Mouse (Mus musculus): ENCODE measurements around the gene Ttc37. TPM values are rescaled to one million over a fixed set of nuclear protein-coding genes. Genes with fewer than 3 reads are reported as not detected.

The Ttc37 gene
- 9.1 TPM for polyA plus RNA-seq (2014; fragmentation: Illumina TruSeq; extraction: RNeasy Lipid Tissue Mini Kit (QIAGEN cat#74804); ENCODE audit: low read depth, low replicate concordance)

DNA sequence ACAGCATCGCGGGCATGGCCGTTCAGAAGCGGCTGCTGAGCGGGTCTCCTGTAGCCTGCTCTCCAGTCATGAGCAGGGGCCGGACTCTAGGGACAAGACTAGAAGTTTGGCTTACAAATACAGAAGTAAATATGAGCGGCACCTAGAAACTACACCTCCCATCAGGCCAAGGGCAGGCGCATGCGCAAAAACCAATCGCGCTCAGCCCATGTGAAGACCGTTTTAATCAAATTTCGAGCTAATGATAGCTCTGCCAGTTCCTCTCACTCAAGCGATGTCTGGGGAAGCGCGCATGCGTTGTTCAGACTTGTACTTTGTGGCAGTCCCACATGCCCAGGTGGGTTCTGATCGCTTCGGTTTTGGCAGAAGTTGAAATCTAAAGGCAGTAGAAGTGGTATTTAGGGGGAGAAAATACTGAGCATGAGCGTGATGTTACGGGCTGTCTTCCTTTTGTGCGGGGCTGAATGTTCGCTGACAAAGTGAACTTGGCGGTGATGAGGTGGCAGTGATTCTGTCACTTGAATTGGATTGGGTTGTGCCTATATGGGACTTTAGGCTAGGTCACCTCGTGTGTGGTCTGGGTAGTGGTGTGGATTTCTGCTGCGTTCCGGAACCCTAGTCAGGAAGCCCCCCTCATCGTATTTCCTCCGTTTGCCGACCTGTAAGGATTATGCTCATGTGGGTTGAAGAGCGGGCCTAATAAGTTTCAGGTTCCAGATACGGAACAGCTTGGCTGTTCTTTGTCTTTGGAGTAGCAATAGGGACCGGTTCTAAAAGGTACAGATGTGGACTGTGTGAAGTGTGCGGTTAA is at the start of gene Ttc37, which contains the start of gene Arsk:
TSS of gene Ttc37 (plus strand) at position 242 of the 811 bp plus-strand sequence.
TSS of gene Arsk (minus strand) at position 168 of the 811 bp plus-strand sequence.

DNA sequence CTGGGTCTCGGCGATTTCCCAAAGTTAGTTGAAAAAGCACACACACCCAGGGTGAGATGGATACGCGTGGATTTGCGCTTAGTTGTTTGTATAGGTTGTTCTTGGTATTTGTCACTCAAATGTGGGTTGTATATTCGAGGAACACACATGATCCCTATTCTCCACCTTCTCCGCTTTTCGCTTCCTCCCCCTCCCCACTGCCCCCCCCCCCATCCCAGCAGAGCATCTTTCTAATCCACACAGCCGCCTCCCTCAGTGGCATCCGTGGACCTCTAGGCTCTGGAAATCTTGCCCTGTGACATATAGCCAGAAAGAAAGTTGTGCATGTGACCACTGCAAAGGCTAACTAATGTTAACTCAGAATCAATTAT is 41.7 kb upstream of the Ttc37 start, which contains the start of gene Gpr150:
TSS of gene Gpr150 (minus strand) at position 101 of the 371 bp plus-strand sequence.

Other genes starting within 250 kb of the Ttc37 start
- 12.1 TPM for gene Rhobtb3, start 154.8 kb upstream of the Ttc37 start, polyA plus RNA-seq (2014; fragmentation: Illumina TruSeq; extraction: RNeasy Lipid Tissue Mini Kit (QIAGEN cat#74804); ENCODE audit: low read depth, low replicate concordance)
- gene Spata9, start 131.6 kb upstream of the Ttc37 start, polyA plus RNA-seq (2014; fragmentation: Illumina TruSeq; extraction: RNeasy Lipid Tissue Mini Kit (QIAGEN cat#74804); ENCODE audit: low read depth, low replicate concordance) = not detected
- gene Rfesd, start 80.0 kb upstream of the Ttc37 start, polyA plus RNA-seq (2014; fragmentation: Illumina TruSeq; extraction: RNeasy Lipid Tissue Mini Kit (QIAGEN cat#74804); ENCODE audit: low read depth, low replicate concordance) = 17.4 TPM
- not detected for gene Gpr150, start 41.7 kb upstream of the Ttc37 start, polyA plus RNA-seq (2014; fragmentation: Illumina TruSeq; extraction: RNeasy Lipid Tissue Mini Kit (QIAGEN cat#74804); ENCODE audit: low read depth, low replicate concordance)
- 4.8 TPM for gene Arsk, start 74 bp upstream of the Ttc37 start, polyA plus RNA-seq (2014; fragmentation: Illumina TruSeq; extraction: RNeasy Lipid Tissue Mini Kit (QIAGEN cat#74804); ENCODE audit: low read depth, low replicate concordance)
- gene Fam81b, start 206.3 kb downstream of the Ttc37 start, polyA plus RNA-seq (2014; fragmentation: Illumina TruSeq; extraction: RNeasy Lipid Tissue Mini Kit (QIAGEN cat#74804); ENCODE audit: low read depth, low replicate concordance) = not detected

Measured in heart, adult 10 weeks (tissue).